Mouse (Mus musculus): ENCODE data around the gene 1700113H08Rik. TPM values are rescaled to one million over a fixed set of nuclear protein-coding genes. Genes with fewer than 3 reads are reported as not detected.

Gene 1700113H08Rik
- not detected for total RNA-seq (2021)
- long read RNA-seq, experiment 1, partial matches to known transcripts: 0 of 1 reads
- long read RNA-seq, experiment 1, other reads (novel, unspliced or antisense): 1 of 1 reads
- long read RNA-seq, experiment 2: 0 reads

GRCm38 (mm10) chr10:87057500-87058250 is at the start of gene 1700113H08Rik:
1700113H08Rik (plus strand) TSS chr10:87058045.
- peak; percentile 13 for DNase-seq (ENCODE audit: low spot score in 2 of 2)

- DNase-seq (ENCODE audit: low spot score in 2 of 2): no peak
These were observed 49.7 kb upstream of the 1700113H08Rik start for GRCm38 (mm10) chr10:87008215-87008499.

GRCm38 (mm10) chr10:87012087-87012486 is 45.8 kb upstream of the 1700113H08Rik start:
- DNase-seq (ENCODE audit: low spot score in 2 of 2): no peak

GRCm38 (mm10) chr10:87014391-87014965 is 43.4 kb upstream of the 1700113H08Rik start:
- DNase-seq (ENCODE audit: low spot score in 2 of 2): no peak

- DNase-seq (ENCODE audit: low spot score in 2 of 2): no peak
These were observed 42.4 kb upstream of the 1700113H08Rik start for GRCm38 (mm10) chr10:87015403-87015802.

GRCm38 (mm10) chr10:87016151-87016692 is 41.6 kb upstream of the 1700113H08Rik start:
- no peak for DNase-seq (ENCODE audit: low spot score in 2 of 2)

- DNase-seq (ENCODE audit: low spot score in 2 of 2): no peak
These were observed 39.0 kb upstream of the 1700113H08Rik start for GRCm38 (mm10) chr10:87018876-87019275.

- peak; percentile 56 to 64 for DNase-seq (ENCODE audit: low spot score in 2 of 2)
These were observed 37.1 kb upstream of the 1700113H08Rik start for GRCm38 (mm10) chr10:87020711-87021110.

- peak; percentile 84 to 87 for DNase-seq (ENCODE audit: low spot score in 2 of 2)
These were observed 33.0 kb upstream of the 1700113H08Rik start for GRCm38 (mm10) chr10:87024884-87025283.

GRCm38 (mm10) chr10:87032768-87033167 is 25.1 kb upstream of the 1700113H08Rik start:
- DNase-seq (ENCODE audit: low spot score in 2 of 2): no peak

GRCm38 (mm10) chr10:87035866-87036265 is 22.0 kb upstream of the 1700113H08Rik start:
- no peak for DNase-seq (ENCODE audit: low spot score in 2 of 2)

- DNase-seq (ENCODE audit: low spot score in 2 of 2): no peak
These were observed 21.6 kb upstream of the 1700113H08Rik start for GRCm38 (mm10) chr10:87036271-87036703.

GRCm38 (mm10) chr10:87037062-87037461 is 20.8 kb upstream of the 1700113H08Rik start:
- no peak for DNase-seq (ENCODE audit: low spot score in 2 of 2)

GRCm38 (mm10) chr10:87039340-87039739 is 18.5 kb upstream of the 1700113H08Rik start:
- no peak for DNase-seq (ENCODE audit: low spot score in 2 of 2)

GRCm38 (mm10) chr10:87039800-87040199 is 18.0 kb upstream of the 1700113H08Rik start:
- DNase-seq (ENCODE audit: low spot score in 2 of 2): no peak

- DNase-seq (ENCODE audit: low spot score in 2 of 2): no peak
These were observed 16.6 kb upstream of the 1700113H08Rik start for GRCm38 (mm10) chr10:87041265-87041664.

GRCm38 (mm10) chr10:87045273-87045672 is 12.6 kb upstream of the 1700113H08Rik start:
- DNase-seq (ENCODE audit: low spot score in 2 of 2): no peak

- DNase-seq (ENCODE audit: low spot score in 2 of 2): no peak
These were observed 11.4 kb upstream of the 1700113H08Rik start for GRCm38 (mm10) chr10:87046469-87046868.

- no peak for DNase-seq (ENCODE audit: low spot score in 2 of 2)
These were observed 10.8 kb upstream of the 1700113H08Rik start for GRCm38 (mm10) chr10:87046931-87047468.

GRCm38 (mm10) chr10:87049179-87049578 is 8.7 kb upstream of the 1700113H08Rik start:
- no peak for DNase-seq (ENCODE audit: low spot score in 2 of 2)

- no peak for DNase-seq (ENCODE audit: low spot score in 2 of 2)
These were observed 6.1 kb upstream of the 1700113H08Rik start for GRCm38 (mm10) chr10:87051714-87052113.

Data from left cerebral cortex, adult 18-20 months (tissue).